Mouse (Mus musculus): ENCODE data around the gene Myo7a.

DNA sequence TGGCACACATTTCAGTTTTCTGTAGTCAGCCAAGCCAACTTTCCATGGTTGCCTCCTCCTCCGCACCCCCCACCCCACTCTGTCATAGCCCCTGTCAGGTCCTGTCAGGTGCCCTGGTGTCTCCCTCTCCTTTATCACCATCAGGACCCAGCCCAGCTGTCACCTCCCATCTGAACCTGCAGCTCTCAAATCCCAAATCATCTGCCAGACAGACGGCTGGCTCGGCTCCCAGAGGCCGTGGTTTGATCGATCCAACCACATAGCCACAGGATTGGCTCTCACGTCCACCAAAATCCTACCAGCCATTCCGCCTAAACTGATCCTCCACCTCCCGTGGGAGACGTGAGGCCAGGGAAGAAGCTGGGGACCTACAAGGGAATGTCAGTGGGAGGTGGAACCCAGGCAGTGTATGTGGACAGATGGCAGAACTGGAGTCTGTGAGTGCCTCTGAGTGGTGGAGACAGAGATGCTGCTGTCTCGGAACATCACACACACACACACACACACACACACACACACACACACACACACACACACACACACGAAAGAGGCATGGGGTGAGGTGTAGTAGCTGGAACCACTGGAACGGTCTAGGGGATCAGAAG, 26.6 kb upstream of the Myo7a start:
- TF ChIP-seq CTCF (IDR thresholded peaks at IDR 0.05; ENCODE audit: extremely low read depth, insufficient read length, insufficient replicate concordance, low read depth, low read length) (no peak), POLR2A (IDR thresholded peaks at IDR 0.05; ENCODE audit: low read depth, low read length) (no peak)
